In the genomic region with DNA sequence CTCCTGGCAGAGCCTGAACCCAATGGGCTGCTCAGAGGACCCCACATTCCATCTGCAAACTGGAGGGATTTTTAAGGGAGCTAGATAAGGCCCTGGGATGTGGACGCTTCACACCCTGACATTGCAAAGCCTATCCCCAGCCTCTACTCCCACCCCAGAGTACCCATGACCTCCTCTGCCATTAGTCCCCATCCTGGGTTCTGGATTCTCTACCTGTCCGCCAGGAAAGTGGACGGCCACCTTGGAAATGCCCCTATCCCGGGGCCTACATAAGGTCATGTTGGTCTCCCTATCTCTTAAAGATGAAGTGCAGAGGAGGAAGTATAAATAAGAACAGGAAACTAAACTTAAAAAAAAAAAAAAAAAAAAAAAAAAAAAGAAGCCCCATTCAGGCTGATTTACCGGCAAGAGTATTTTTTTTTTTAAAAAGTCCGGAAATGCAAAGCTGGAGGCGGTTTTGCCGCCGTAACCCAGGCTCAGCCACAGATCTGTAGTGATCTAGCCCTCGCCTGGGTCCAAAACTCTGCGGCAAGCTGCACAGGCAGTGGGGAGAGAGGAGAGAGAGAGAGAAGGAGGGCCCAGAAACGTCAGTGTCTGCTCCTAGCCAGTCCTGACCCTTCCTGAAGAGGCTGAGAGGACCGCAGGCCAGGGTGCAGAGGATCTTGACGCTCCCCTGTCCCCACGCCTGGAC, we compare ENCODE assay signal across 8 mouse cellular contexts. TPM values are rescaled to one million over a fixed set of nuclear protein-coding genes. Genes with fewer than 3 reads are reported as not detected.
DNase-seq lines count a peak whose midpoint lies in the region; ATAC-seq and TF ChIP-seq lines count a peak whose summit lies in the region.

No protein-coding gene starts in this region.

- H3K27me3 ChIP-seq in hindbrain, embryonic 12.5 days, result peaks cover 34% of the 10 kb centered on the region
- H3K27me3 ChIP-seq in lung, embryonic 14.5 days (ENCODE audit: insufficient read depth, low read length), result peaks cover 12% of the 10 kb centered on the region; the same call in 1 of the 2 replicates

- WGBS in hindbrain, embryonic 12.5 days, result 13% methylated on average over 15 of the region's 15 CpGs
- WGBS in lung, embryonic 14.5 days, result 20% methylated on average over 15 of the region's 15 CpGs

- H3K4me1 ChIP-seq in brown adipose tissue, adult 24 weeks (ENCODE audit: control insufficient read depth, insufficient read depth, insufficient read length, low read length), result no peaks in the 10 kb centered on the region
- peaks cover 8% of the 10 kb centered on the region; the same call in 1 of the 2 replicates for H3K4me1 ChIP-seq in hindbrain, embryonic 12.5 days
- no peaks in the 10 kb centered on the region for H3K4me1 ChIP-seq in lung, embryonic 14.5 days (ENCODE audit: insufficient read depth)

- H3K9me3 ChIP-seq in hindbrain, embryonic 12.5 days (replicated peaks), result no peaks in the 10 kb centered on the region
- H3K9me3 ChIP-seq in lung, embryonic 14.5 days (ENCODE audit: low read depth, low read length), result no peaks in the 10 kb centered on the region

- DNase-seq in heart, adult 9 months (ENCODE audit: low spot score in 2 of 2), result peak; percentile 24 to 56
- DNase-seq in heart, postnatal 25 days (ENCODE audit: low spot score), result no peak
- peak; percentile 12 for DNase-seq in lung, embryonic 14.5 days
- no peak for DNase-seq in yolk sac, embryonic 10.5 days (ENCODE audit: low spot score)
- no peak for DNase-seq in cerebellum, adult 8-10 months

- H3K9ac ChIP-seq in hindbrain, embryonic 12.5 days, result peak overlapping the region; percentile 54
- peak overlapping the region; percentile 54; the same call in 1 of the 2 replicates for H3K9ac ChIP-seq in lung, embryonic 14.5 days

- TF ChIP-seq CTCF in lung, embryonic 14.5 days (IDR thresholded peaks at IDR 0.05; ENCODE audit: low read depth), result no peak

- no peak for ATAC-seq in hindbrain, embryonic 12.5 days (ENCODE audit: low FRiP score)
- ATAC-seq in lung, embryonic 14.5 days (ENCODE audit: insufficient read depth), result peak; percentile 39
- ATAC-seq in neutrophil, adult 5-6 weeks (ENCODE audit: extremely low read depth, insufficient number of reproducible peaks, low FRiP score, poor library complexity, severe bottlenecking), result peak; percentile 34

- peak overlapping the region; percentile 67 for H3K4me2 ChIP-seq in hindbrain, embryonic 12.5 days (replicated peaks)
- peak overlapping the region; percentile 86 for H3K4me2 ChIP-seq in lung, embryonic 14.5 days

- intact Hi-C loops in heart, postnatal 25 days (cut with DNase I), result no loop called here

- no peaks in the 10 kb centered on the region for H3K36me3 ChIP-seq in hindbrain, embryonic 12.5 days
- H3K36me3 ChIP-seq in lung, embryonic 14.5 days (ENCODE audit: insufficient read depth), result no peaks in the 10 kb centered on the region

- peak overlapping the region; percentile 37 for H3K27ac ChIP-seq in brown adipose tissue, adult 24 weeks (replicated peaks; ENCODE audit: low read depth, low read length)
- H3K27ac ChIP-seq in hindbrain, embryonic 12.5 days, result no peak overlapping the region
- no peak overlapping the region for H3K27ac ChIP-seq in lung, embryonic 14.5 days (ENCODE audit: low read depth)

- peak overlapping the region; percentile 60 for H3K4me3 ChIP-seq in brown adipose tissue, adult 24 weeks (ENCODE audit: insufficient read depth, low read depth, low read length)
- peak overlapping the region; percentile 39 for H3K4me3 ChIP-seq in hindbrain, embryonic 12.5 days
- H3K4me3 ChIP-seq in lung, embryonic 14.5 days (ENCODE audit: low read depth, low read length), result peak overlapping the region; percentile 46

RNA-seq across cellular contexts. Expression of a gene that starts 4.7 kb away (rescaled TPM):
- 1 to 10 TPM; 4.0 to 4.3 TPM for total RNA-seq in heart, postnatal 25 days (2021)
- polyA plus RNA-seq in brown adipose tissue, adult 24 weeks (2012; ENCODE audit: insufficient read depth, insufficient read length, missing spikeins), result 0.96 and 1.6 TPM in 2 replicates
- polyA plus RNA-seq in hindbrain, embryonic 12.5 days (2016; fragmentation: Nextera tagmentation; extraction: Ambion mirVana), result 16.9 and 19.6 TPM in 2 replicates
- polyA plus RNA-seq in lung, embryonic 14.5 days (2014; fragmentation: Nextera tagmentation; extraction: Ambion mirVana), result 4.9 and 5.5 TPM in 2 replicates
- total RNA-seq in neutrophil, adult 5-6 weeks (2017), result 255 and 290 TPM in 2 replicates

RNA-seq across cellular contexts. Expression of a gene that starts 40.2 kb away (rescaled TPM):
- 10 to 100 TPM; 82.3 to 89.7 TPM for total RNA-seq in heart, postnatal 25 days (2021)
- 9.2 and 9.6 TPM in 2 replicates for polyA plus RNA-seq in brown adipose tissue, adult 24 weeks (2012; ENCODE audit: insufficient read depth, insufficient read length, missing spikeins)
- polyA plus RNA-seq in hindbrain, embryonic 12.5 days (2016; fragmentation: Nextera tagmentation; extraction: Ambion mirVana), result 39.6 and 39.7 TPM in 2 replicates
- polyA plus RNA-seq in lung, embryonic 14.5 days (2014; fragmentation: Nextera tagmentation; extraction: Ambion mirVana), result 24.7 and 30.3 TPM in 2 replicates
- 5.8 and 6.6 TPM in 2 replicates for total RNA-seq in neutrophil, adult 5-6 weeks (2017)

Comparison
In these comparisons a context has a peak if more than half of its experiments do, and no peak if none do; other contexts are left out.
1. DNase-seq: peak in heart, adult 9 months (2 of 2) and lung, embryonic 14.5 days (single experiment); none in heart, postnatal 25 days (single experiment), yolk sac, embryonic 10.5 days (single experiment) and cerebellum, adult 8-10 months (single experiment).
2. Peak in every context shown above with its lines, with median percentiles within 50 percentile points of each other: H3K4me3 ChIP-seq.